Mouse (Mus musculus) neural tube, embryonic 11.5 days (tissue): ENCODE measurements around the gene Rsph10b. TPM values are rescaled to one million over a fixed set of nuclear protein-coding genes. Genes with fewer than 3 reads are reported as not detected.
A peak's percentile ranks its signal among the peaks of the same experiment; 100 is the strongest.
"Not testable (repeated sequence)": the region's sequence is repeated elsewhere in the genome, so short reads cannot be mapped to it uniquely, and the experiment has no call there.

Source experiments
- ATAC-seq: fragments of 200-750 bp; cut with Nextera tagmentation; 2 replicates; pipeline ENCODE4 v1.8.0; 2017; ENCODE audit warnings: moderate number of reproducible peaks, mild to moderate bottlenecking, moderate TSS enrichment, moderate library complexity; ENCODE audit not compliant: insufficient read depth, low FRiP score, low TSS enrichment
- DNase-seq: peaks from one replicate; pipeline ENCODE4 v3.0.0-alpha.2; 2015; ENCODE audit warnings: low spot score
- H3K27ac ChIP-seq: fragments of 300-500 bp; sonication (generic); 2 replicates; pipeline ENCODE4 v1.5.1; 2014; ENCODE audit warnings: low read depth, mild to moderate bottlenecking, low read length
- H3K27me3 ChIP-seq: fragments of 300-500 bp; sonication (generic); 2 replicates; pipeline ENCODE4 v1.6.1; 2014; ENCODE audit warnings: mild to moderate bottlenecking, low read length, mixed read lengths; ENCODE audit not compliant: control insufficient read depth, insufficient read depth
- H3K36me3 ChIP-seq: fragments of 300-500 bp; sonication (generic); 2 replicates; pipeline ENCODE4 v1.6.1; 2014; ENCODE audit warnings: mild to moderate bottlenecking, low read length, moderate library complexity, mixed read lengths; ENCODE audit not compliant: control insufficient read depth, insufficient read depth
- H3K4me1 ChIP-seq: fragments of 300-500 bp; sonication (generic); 2 replicates; pipeline ENCODE4 v1.6.1; 2014; ENCODE audit warnings: low read length, mixed read lengths; ENCODE audit not compliant: control insufficient read depth, insufficient read depth
- H3K4me2 ChIP-seq: fragments of 300-500 bp; sonication (generic); 2 replicates; pipeline ENCODE4 v1.6.1; 2014; ENCODE audit warnings: low read depth, mild to moderate bottlenecking, moderate library complexity
- H3K4me3 ChIP-seq: fragments of 300-500 bp; sonication (generic); 2 replicates; pipeline ENCODE4 v1.5.1; 2014; ENCODE audit warnings: low read depth, low read length
- H3K9ac ChIP-seq: fragments of 300-500 bp; sonication (generic); 2 replicates; pipeline ENCODE4 v1.6.1; 2014; ENCODE audit warnings: mild to moderate bottlenecking, low read length
- H3K9me3 ChIP-seq: fragments of 300-500 bp; sonication (generic); 2 replicates; pipeline ENCODE4 v1.6.1; 2016; ENCODE audit warnings: low read length; ENCODE audit not compliant: control insufficient read depth
- WGBS: fragments of 180-500 bp; shearing (Covaris S2); extraction: QIAGEN DNeasy Blood & Tissue Kit; methylation state at CpG from one replicate; pipeline ENCODE4 v1.1.7; 2014; 5-methylcytosine and 5-hydroxymethylcytosine counted together
- polyA plus RNA-seq: library from polyadenylated mRNA; unstranded; fragments of >200 nt; fragmentation: Nextera tagmentation; extraction: Ambion mirVana; gene quantifications from 2 replicates; pipeline ENCODE4 v1.2.1, GENCODE M21; 2014

Rsph10b gene
- polyA plus RNA-seq, 1 experiment from 2014 or later = 1.0 TPM

DNA sequence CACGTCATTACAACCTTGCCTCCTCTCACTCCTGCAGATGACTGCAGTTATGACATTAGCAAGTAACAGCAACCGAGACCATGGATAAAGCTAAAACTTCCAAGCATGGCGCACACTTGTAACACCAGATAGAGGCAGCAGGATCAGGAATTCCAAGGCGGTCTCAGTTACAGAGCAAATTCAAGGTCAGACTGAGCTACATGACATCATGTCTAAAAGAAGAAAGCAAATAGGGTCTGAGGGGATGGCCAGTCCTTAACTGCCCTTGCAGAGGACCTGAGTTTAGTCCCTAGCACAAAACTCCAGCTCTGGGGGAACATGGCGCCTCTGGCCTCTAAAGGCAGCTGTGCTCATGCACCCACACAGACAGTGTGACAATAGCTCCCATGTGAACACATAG is 61.0 kb downstream of the Rsph10b start:
- WGBS = 98% methylated on average over 5 of the region's 5 CpGs
- Histone ChIP-seq H3K27me3 (no peaks in the 10 kb centered on the region), H3K36me3 (peaks cover 22% of the 10 kb centered on the region), H3K27ac (no peak overlapping the region), H3K4me2 (no peak overlapping the region), H3K9ac (no peak overlapping the region), H3K9me3 (no peaks in the 10 kb centered on the region), H3K4me3 (no peak overlapping the region), H3K4me1 (no peaks in the 10 kb centered on the region)
- ATAC-seq (no peak), DNase-seq (no peak)

DNA sequence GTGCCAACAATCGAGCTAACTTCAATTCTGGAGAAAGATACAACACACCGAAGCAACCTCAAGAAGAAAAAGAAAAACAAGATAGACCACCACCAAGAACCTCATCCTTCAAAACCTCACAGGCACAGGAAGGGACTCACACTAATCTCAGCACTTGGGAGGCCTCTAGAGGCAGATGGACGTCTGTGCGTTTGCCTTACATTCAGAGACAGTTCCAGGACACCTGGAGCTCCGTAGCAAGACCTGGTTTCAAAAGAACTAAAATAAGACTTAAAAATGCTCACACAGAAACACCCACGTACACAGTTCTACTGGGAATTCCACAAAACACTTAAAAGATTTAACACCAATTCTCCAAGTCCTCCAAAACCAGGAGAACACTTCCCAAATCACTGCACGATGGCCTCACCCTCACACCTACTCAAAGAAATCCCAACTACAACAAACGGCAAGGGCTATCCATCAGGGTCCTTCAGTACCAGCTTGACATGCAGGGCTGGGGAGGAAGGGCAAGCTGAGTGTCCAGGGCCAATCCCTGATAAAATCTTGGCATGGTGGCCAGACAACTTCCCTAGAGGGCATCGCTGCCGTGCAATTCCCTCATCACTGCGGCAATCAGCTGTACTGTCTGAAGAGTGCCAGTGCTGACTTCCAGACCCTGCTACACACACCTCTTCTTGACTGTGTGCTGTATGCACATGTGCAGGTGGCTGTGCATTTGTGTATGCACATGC is 62.0 kb downstream of the Rsph10b start:
- Histone ChIP-seq H3K9me3 (no peaks in the 10 kb centered on the region), H3K4me3 (no peak overlapping the region), H3K27me3 (no peaks in the 10 kb centered on the region), H3K4me2 (no peak overlapping the region), H3K9ac (no peak overlapping the region), H3K36me3 (peaks cover 24% of the 10 kb centered on the region), H3K27ac (no peak overlapping the region), H3K4me1 (no peaks in the 10 kb centered on the region)
- no peak for ATAC-seq
- no peak for DNase-seq
- WGBS = 68% methylated on average over 11 of the region's 11 CpGs

DNA sequence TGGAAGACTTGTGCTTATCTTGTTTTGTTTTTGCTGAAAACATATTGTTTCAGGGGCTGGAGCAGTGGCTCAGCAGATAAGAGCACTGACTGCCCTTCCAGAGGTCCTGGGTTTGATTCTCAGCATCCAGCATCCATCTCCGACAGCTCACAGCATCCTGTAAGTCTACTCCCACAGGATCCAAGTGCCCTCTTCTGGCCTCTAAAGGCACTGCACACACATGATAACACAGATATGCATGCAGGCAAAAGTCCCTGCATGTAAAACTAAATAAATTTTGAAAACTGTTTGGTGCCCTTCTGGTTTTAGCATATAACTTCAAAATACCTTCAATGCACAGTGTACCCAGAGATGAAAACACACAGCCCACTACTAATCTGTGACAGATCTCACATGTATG is 66.6 kb downstream of the Rsph10b start:
- Histone ChIP-seq H3K4me2 (no peak overlapping the region), H3K9ac (no peak overlapping the region), H3K9me3 (no peaks in the 10 kb centered on the region), H3K4me3 (no peak overlapping the region), H3K27me3 (no peaks in the 10 kb centered on the region), H3K4me1 (no peaks in the 10 kb centered on the region), H3K36me3 (peaks cover 33% of the 10 kb centered on the region), H3K27ac (no peak overlapping the region)
- DNase-seq (no peak), ATAC-seq (no peak)
- WGBS = 93% methylated on average over 1 of the region's 1 CpGs

GRCm38 (mm10) chr5:144002461-144003192 is 69.8 kb downstream of the Rsph10b start:
- WGBS = 94% methylated on average over 15 of the region's 15 CpGs

GRCm38 (mm10) chr5:144013366-144014134 is 80.7 kb downstream of the Rsph10b start:
- H3K9me3 ChIP-seq, H3K27me3 ChIP-seq, H3K36me3 ChIP-seq, H3K9ac ChIP-seq, ATAC-seq, H3K4me1 ChIP-seq, DNase-seq, H3K27ac ChIP-seq: not testable (repeated sequence)
- Histone ChIP-seq H3K4me3 (peak overlapping the region; percentile 70), H3K4me2 (peak overlapping the region; percentile 51)
- 66% methylated on average over 12 of the region's 13 CpGs for WGBS

More at GRCm38 (mm10) chr5:144002461-144003192, 69.8 kb downstream of the Rsph10b start:
- Histone ChIP-seq H3K27me3 (no peaks in the 10 kb centered on the region), H3K9ac (no peak overlapping the region), H3K4me3 (no peak overlapping the region), H3K4me1 (no peaks in the 10 kb centered on the region), H3K27ac (no peak overlapping the region), H3K36me3 (peaks cover 27% of the 10 kb centered on the region), H3K9me3 (no peaks in the 10 kb centered on the region), H3K4me2 (no peak overlapping the region)
- DNase-seq = no peak
- ATAC-seq = no peak

DNA sequence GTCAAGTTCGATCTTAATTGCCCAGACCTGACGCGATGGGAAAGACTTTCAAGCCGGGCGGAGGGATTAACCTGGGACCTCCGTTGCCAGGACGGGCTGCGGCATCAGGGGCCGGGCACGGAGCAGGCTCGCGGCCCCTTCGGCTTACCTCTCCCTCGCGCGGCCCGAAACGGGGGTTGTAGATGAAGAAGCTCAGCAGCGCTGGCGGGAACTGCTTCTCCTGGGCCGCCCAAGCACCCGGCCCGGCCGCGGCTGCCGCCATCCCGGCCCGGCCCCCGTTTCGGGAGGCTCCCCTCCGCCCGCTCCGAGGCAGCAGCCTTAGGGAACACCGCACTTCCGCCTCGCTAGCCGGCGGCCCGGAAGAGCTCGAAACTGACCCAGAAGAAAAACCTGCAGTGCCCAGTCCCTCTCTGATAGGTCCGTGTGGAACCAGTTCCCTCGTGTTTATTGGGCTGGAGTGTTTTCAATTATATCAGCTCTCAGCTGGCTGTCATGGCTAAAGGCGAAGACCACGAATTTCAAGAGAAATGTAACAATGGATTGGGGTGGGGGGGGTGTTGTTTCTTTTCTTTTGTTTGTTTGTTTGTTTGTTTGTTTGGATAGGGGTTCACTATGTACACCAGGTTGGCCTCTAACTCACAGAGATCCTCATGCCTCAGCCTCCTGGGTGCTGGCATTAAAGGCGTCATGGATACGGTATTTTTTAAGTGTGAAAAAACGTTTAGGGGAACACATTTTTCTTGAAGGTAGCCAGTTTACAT is 81.9 kb downstream of the Rsph10b start, which contains the start of gene Ccz1:
Ccz1 (minus strand) TSS at position 327 of the 761 bp plus-strand sequence.
- H3K4me3 ChIP-seq = peak within 1 kb of the TSS; percentile 70
- H3K36me3 ChIP-seq = 0 out of 2 replicates have a peak, but pooled peaks cover 2% of the 10 kb centered on the region
- H3K27me3 ChIP-seq = no peaks in the 10 kb centered on the region
- no peaks in the 10 kb centered on the region for H3K9me3 ChIP-seq
- H3K4me1 ChIP-seq = no peaks in the 10 kb centered on the region
- H3K9ac ChIP-seq = peak within 1 kb of the TSS; percentile 81
- peak within 1 kb of the TSS; percentile 11; the same call in 1 of the 2 replicates for H3K27ac ChIP-seq
- ATAC-seq (peak; percentile 95), DNase-seq (peak; percentile 89)
- 4% methylated on average over 46 of the region's 47 CpGs for WGBS
- H3K4me2 ChIP-seq = peak within 1 kb of the TSS; percentile 51

DNA sequence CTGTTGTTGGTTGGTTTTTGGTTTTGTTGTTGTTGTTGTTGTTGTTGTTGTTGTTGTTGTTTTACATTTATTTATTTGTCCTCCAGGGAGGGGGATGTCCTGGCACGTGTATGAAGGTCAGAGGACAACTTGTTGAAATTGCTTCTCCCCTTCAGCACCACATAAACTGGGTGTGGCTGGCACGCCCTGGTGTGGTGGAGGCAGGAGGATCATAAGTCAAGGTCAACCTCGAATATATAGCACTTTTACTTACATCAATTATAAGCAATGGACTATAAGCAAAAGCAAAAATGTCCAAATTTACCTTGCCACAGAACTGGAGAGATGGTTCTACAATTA is 82.4 kb downstream of the Rsph10b start:
- H3K36me3 ChIP-seq = 0 out of 2 replicates have a peak, but pooled peaks cover under 1% of the 10 kb centered on the region
- H3K27ac ChIP-seq = no peak overlapping the region
- no peaks in the 10 kb centered on the region for H3K4me1 ChIP-seq
- DNase-seq (no peak), ATAC-seq (peak; percentile 48; the same call in 1 of the 2 replicates)
- H3K9me3 ChIP-seq = no peaks in the 10 kb centered on the region
- WGBS = 67% methylated on average over 3 of the region's 3 CpGs
- H3K27me3 ChIP-seq = no peaks in the 10 kb centered on the region
- H3K4me2 ChIP-seq = no peak overlapping the region
- H3K4me3 ChIP-seq = no peak overlapping the region
- H3K9ac ChIP-seq = no peak overlapping the region

DNA sequence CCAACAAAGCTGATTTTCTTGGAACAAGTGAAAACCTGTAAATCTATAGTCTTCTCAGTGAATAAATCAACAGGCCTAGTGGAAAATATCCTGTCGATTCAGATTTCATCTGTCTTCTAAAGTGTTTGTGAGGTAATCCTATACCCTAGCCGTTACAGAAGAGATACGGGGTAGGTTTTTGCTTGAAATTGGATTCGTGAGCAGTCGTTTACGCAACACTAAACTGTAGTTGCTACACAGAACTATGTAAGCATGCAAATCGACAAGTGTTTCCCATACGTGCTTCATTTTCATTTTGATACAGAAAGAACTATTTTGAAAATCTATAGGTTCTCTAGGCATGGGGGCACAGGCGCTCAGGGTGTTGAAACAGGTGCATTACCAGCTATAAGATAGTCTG is 83.0 kb downstream of the Rsph10b start:
- WGBS = 88% methylated on average over 9 of the region's 9 CpGs
- Histone ChIP-seq H3K9me3 (no peaks in the 10 kb centered on the region), H3K4me3 (no peak overlapping the region), H3K4me2 (no peak overlapping the region), H3K36me3 (no peaks in the 10 kb centered on the region), H3K9ac (no peak overlapping the region), H3K4me1 (no peaks in the 10 kb centered on the region), H3K27ac (no peak overlapping the region), H3K27me3 (no peaks in the 10 kb centered on the region)
- DNase-seq = no peak
- ATAC-seq = no peak
